Mouse (Mus musculus) kidney, postnatal 14 days (tissue): Measurements from ENCODE around the gene Ncapd3.

Source experiments
- DNase-seq: peaks from one replicate; pipeline ENCODE4 v3.0.0; 2022; ENCODE audit warnings: mixed read lengths

Gene Ncapd3

GRCm38 (mm10) chr9:27049492-27049891 lies 19.5 kb downstream of the Ncapd3 start:
- no peak for DNase-seq

GRCm38 (mm10) chr9:27058341-27058740 lies 28.4 kb downstream of the Ncapd3 start:
- no peak for DNase-seq

DNA sequence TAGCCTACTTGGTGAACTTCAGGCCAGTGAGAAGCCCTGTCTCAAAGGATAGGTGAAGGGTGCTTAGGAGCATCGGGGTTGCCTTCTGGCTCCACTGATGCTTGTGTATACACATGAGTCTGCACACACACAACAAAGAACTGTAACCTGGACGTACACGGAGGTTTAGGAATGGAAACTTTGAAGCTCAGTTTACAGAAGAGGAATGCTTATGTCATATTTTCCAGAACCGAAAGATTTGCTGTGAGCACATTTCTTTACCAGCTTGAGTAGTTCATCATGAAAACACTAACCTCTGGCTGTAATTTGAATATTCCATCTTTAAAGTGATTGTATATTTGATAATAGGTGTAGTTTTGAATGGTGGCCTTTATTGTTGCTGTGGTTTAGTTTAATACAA lies 40.9 kb downstream of the Ncapd3 start:
- DNase-seq, result no peak

DNA sequence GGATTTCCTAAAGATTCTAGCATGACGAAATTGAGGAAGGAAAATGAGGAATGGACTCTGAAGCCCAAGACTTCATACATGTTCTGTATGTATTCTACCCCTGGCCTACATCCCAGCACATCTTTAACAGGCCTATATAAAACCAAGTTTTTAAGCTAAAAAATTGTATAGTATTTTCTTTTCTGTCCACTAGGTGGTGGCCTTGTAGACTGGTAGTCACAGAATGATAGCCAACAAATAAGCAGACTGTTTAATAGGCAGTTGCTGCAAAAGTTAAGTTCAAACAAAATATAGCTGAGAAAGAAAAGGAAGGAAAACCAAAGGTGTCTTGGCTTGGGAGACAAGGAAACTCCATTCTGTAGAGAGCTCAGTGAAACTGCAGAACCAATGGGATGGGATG lies 44.7 kb downstream of the Ncapd3 start:
- DNase-seq, result no peak

DNA sequence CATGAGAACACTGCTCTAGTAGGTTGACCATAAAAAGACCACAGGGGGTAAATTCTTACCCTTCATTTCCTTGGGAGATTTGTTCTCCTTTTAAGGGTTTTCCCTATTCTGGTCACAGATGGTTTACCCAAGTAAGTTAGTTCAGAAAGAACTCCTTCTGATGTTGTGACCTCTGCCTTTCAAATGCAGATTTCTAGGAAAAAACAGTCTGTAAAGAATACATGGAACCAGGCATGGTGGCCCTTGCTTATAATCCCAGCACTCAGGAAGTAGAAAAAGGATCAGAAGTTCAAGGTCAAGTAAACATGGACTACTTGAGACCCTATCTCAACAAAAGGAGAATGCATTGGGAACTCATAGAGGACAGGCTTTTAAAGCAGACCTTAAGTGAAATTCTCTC lies 45.8 kb downstream of the Ncapd3 start:
- no peak for DNase-seq

GRCm38 (mm10) chr9:27086256-27086655 lies 56.3 kb downstream of the Ncapd3 start:
- DNase-seq, result no peak

- no peak for DNase-seq
Observed at GRCm38 (mm10) chr9:27087402-27087801, 57.4 kb downstream of the Ncapd3 start.

DNA sequence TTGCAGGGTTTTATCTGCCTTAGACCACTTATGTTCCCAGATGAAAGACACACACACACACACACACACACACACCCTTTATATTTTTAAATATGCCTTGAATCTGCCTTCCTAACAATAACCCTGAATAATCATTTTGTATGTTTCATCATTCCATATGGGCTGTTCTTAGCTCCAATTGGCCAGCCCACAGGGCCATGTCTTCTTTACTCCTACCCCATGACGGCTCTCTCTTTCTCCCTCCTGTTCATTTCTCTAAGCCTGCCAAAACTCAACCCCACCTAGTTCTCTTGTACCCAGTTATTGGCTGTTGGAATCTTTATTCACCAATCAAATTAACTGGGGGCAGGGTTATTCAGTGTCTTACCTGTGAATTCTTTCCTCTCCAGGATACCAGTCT lies 60.2 kb downstream of the Ncapd3 start:
- no peak for DNase-seq

DNA sequence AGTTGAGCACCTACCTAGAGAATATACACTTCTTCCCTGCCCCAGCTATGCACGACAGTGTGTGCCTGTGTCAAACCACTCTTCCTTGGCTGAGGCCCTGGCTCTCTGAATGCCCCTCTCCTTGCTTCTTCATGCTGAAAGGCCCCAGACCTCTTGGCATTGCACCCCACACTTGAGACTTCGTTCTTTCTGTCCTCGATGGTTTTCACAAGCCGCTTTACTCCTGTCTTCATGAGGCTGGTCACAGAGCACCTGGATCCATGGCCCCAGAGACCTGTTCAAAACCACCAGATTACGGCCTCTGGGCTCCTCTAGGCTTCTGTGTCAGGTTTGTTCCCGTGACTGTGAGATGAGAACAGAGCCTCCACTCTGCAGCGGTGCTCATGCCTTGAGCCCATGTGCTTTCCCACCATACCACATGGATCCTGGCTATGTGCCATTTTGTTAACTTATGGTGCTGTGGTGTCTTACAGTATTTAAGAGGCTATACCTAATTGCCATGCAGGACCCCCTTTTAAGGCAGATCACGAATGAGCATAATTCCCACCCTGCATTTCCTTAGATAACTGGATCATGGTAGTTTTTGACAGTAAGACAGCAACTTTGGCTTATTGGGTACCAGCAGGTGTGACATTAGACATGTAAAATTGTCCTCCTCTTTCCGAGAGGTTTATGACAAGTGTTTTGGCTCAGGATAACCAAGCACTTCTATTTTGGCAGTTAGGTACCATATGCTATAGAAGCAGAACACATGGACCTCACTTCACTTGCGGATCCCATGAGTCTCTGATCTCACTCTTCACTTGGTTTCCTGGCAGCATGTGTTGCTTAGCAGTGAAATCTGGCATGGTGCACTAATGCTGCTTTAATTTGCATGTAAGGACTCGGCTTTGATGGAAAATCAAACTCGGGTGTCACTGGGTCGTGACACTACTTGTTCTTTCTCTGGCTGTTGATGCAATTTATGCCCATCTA lies 61.1 kb downstream of the Ncapd3 start:
- no peak for DNase-seq

- no peak for DNase-seq
Observed at GRCm38 (mm10) chr9:27092916-27093315, 62.9 kb downstream of the Ncapd3 start.

DNA sequence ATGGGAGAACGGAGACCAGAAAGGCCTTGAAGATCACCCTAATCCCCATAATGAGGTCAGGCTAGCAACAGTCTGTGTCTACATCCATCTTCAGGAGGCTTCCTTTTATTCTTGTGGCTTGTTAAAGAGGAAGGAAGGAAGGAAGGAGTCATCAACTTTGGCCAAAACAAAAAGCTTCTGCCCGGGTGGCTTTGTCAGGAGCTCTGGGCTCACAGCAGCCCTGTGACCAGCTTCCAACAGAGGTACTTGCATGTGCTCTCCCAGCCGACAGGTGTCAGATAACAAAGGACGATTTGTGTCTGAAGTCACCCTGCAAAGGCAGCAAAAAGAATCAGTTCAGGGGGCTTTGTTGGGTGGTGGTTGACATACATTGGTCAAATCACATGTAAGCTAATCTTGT lies 68.1 kb downstream of the Ncapd3 start:
- DNase-seq, result peak; percentile 49

DNA sequence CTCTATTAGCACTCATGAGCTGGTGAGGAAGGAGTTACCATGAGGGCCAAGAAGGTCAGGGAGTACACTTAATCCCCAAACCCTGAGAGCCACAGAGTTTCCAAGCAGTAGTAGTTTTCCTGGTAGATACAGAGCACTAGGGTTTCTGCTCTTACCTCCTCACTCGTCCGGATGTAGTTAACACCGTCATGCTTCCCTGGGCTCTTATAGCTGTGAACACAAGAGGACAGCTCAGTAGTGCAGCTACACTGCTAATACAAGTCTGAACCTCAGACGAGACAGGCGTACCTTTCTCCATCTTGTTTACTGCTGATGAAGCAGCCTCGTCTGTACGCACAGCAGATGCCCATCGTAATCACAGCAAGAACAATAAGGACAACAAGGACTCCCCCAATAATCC lies 68.6 kb downstream of the Ncapd3 start:
- no peak for DNase-seq

DNA sequence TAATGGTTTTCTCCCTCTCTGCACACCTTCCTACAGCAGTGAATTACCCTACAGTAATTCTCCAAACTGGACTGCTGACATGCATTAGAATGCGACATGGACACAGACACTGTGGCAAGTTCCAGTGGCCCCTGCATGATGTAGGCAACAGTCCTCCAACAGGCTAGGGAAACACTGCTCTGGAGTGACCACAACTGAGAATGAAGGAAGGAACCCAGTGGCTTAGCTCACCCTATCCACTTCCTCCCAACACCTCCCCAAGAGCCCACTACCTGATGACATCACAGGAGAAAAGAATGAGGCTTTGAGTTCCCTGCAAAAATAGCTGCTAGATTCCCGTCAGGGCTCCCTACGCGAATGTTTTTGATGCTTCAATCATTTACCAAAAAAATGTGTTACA lies 69.5 kb downstream of the Ncapd3 start:
- DNase-seq, result no peak

DNA sequence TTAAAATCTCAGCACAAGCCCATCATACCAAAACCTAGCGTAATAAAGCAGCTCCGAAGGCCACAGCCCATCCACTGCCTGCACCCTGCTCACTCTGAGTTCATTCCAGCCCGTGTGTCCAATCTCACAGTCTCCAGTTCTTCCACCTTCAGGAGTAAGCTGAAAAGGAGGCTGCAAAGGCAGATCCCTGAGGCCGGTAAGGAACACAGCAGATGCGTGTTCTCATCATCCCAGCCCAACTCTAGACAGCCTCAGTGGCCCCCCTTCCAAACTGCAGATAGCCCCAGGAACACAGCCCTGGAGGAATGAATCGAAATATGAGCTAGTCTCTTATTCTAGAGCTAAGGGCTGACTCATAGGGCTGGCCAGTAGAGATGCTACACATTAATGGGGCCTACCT lies 71.5 kb downstream of the Ncapd3 start:
- DNase-seq, result no peak

GRCm38 (mm10) chr9:27106081-27106480 lies 76.1 kb downstream of the Ncapd3 start:
- DNase-seq, result peak; percentile 56

GRCm38 (mm10) chr9:27108451-27108850 lies 78.5 kb downstream of the Ncapd3 start:
- peak; percentile 52 for DNase-seq

- peak; percentile 85 for DNase-seq
Observed at GRCm38 (mm10) chr9:27109533-27110514, 79.8 kb downstream of the Ncapd3 start.

GRCm38 (mm10) chr9:27110681-27111080 lies 80.7 kb downstream of the Ncapd3 start:
- DNase-seq, result no peak

GRCm38 (mm10) chr9:27111756-27112155 lies 81.8 kb downstream of the Ncapd3 start:
- no peak for DNase-seq

- peak; percentile 40 for DNase-seq
Observed at GRCm38 (mm10) chr9:27121254-27121653, 91.3 kb downstream of the Ncapd3 start.

DNA sequence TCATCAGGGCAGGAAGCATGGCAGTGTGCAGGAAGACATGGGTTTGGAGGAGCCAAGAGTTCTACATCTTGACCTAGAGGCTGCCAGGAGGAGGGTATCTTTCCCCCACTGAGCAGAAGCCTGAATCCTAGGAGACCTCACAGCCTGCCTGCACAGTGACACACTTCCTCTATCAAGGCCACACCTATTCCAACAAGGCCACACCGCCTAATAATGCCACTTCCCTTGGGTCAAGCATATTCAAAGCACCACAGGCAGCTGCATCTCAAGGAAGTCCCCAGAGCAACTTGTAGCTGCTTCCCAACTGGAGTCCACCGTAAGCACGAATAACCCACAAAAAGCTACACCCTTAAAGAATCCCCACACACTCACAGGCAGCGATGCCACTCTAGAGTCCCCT lies 92.1 kb downstream of the Ncapd3 start:
- no peak for DNase-seq

DNA sequence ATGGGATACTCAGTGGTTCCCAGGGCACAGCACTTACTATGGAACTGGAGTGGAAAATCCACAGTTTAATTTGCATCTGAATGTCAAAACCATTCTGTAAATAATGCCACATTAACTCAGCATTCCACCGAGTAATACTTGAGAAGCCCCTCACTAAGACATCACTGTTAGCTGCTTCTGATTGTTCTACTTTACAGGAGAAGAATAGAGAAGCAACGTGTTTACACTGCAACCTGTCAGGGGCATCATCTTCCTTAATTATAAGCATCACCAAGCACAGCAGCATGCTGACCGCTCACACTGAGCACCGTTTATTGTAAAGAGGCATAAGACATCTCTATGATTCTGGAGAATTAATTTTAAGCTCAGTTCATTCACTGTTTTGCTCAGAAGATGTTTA lies 93.0 kb downstream of the Ncapd3 start:
- DNase-seq, result no peak

DNA sequence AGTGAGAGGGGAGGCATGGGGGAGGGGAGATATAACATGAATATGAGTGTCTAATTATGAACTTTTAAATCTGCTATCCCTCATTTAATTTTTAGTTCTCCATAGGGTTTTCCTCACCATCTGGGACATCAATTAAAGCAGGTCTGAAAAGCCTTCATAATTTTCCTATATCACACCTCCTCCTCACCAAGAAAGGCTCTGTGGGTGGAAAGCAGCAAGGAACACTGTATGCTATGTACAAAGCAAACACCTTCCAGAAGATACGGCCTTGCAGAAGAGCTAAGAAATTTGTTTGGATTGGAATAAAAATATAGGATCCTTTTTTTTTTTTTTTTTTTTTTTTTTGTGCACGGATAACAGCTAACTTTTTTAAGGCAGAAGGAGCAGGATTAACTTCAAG lies 94.0 kb downstream of the Ncapd3 start:
- DNase-seq, result no peak

DNA sequence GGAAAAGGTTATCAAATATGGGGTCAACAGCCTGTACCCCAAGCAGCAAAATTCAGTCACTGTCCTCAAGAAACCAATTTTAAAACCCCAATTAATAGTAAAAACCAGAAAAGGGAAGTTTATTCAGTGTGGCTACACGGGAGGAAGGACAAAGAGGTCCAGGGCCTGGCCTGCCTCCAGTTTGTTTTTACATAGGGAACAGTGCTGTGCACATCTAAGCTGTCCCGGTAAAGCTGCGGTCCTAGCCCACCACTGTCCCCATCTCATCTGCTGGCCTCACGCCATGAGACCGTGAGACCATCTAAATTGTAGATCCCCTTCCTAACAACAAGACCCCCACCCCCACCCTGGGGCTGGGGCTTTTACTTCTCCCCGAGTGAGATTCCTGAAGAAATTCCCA lies 95.5 kb downstream of the Ncapd3 start:
- DNase-seq, result no peak
